Mouse (Mus musculus) limb, embryonic 12.5 days (tissue): ENCODE measurements around the gene Abcc1. TPM values are rescaled to one million over a fixed set of nuclear protein-coding genes. Genes with fewer than 3 reads are reported as not detected.

Experiments used
- ATAC-seq: fragments of 200-750 bp; cut with Nextera tagmentation; 2 replicates; pipeline ENCODE4 v1.8.0; 2017; ENCODE audit warnings: low read depth, moderate TSS enrichment; ENCODE audit not compliant: insufficient number of reproducible peaks, insufficient read depth, low FRiP score, low TSS enrichment
- H3K27ac ChIP-seq: fragments of 300-500 bp; sonication (generic); 2 replicates; pipeline ENCODE4 v1.5.1; 2016; ENCODE audit warnings: mild to moderate bottlenecking, moderate library complexity
- H3K27me3 ChIP-seq: fragments of 300-500 bp; sonication (generic); 2 replicates; pipeline ENCODE4 v1.6.1; 2016; ENCODE audit warnings: mild to moderate bottlenecking, moderate library complexity
- H3K36me3 ChIP-seq: fragments of 300-500 bp; sonication (generic); 2 replicates; pipeline ENCODE4 v1.6.1; 2016; ENCODE audit warnings: mild to moderate bottlenecking, moderate library complexity
- H3K4me1 ChIP-seq: fragments of 300-500 bp; sonication (generic); replicated peaks from 2 replicates; pipeline ENCODE4 v1.6.1; 2016
- H3K4me2 ChIP-seq: fragments of 300-500 bp; sonication (generic); 2 replicates; pipeline ENCODE4 v1.6.1; 2016; ENCODE audit warnings: mild to moderate bottlenecking, moderate library complexity
- H3K4me3 ChIP-seq: fragments of 300-500 bp; sonication (generic); replicated peaks from 2 replicates; pipeline ENCODE4 v1.5.1; 2016; ENCODE audit warnings: mild to moderate bottlenecking
- H3K9ac ChIP-seq: fragments of 300-500 bp; sonication (generic); replicated peaks from 2 replicates; pipeline ENCODE4 v1.6.1; 2016; ENCODE audit warnings: mild to moderate bottlenecking, moderate library complexity
- H3K9me3 ChIP-seq: fragments of 300-500 bp; sonication (generic); 2 replicates; pipeline ENCODE4 v1.6.1; 2016; ENCODE audit warnings: mild to moderate bottlenecking, moderate library complexity
- WGBS: fragments of 180-500 bp; shearing (Covaris S2); methylation state at CpG from one replicate; pipeline ENCODE4 v1.1.7; 2016; 5-methylcytosine and 5-hydroxymethylcytosine counted together
- polyA plus RNA-seq: library from polyadenylated mRNA; unstranded; fragments of >200 nt; fragmentation: Nextera tagmentation; extraction: Ambion mirVana; gene quantifications from 2 replicates; pipeline ENCODE4 v1.2.1, GENCODE M21; 2016

Gene Abcc1
- polyA plus RNA-seq, 1 experiment from 2014 or later = 9.6 TPM

DNA sequence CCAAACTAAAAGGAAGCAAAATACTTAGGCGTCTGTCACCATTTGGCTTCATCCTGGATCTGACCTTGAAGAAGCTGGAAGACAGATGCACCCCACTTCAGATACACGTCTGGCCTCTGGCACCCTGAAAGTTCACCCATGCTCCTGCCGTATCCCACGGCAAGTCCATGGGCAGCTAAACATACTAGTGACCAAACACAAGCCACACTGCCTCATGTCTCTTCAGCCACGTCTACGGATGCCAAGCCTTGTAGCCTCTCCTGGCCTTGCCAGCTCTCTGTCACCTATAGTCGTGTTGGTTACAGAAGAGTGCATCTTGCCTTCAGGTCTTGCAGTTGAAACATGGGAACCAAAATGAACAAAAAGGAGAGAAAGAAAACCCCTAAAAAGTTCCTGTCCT is 112.3 kb downstream of the Abcc1 start:
- Histone ChIP-seq H3K9ac (no peak overlapping the region), H3K4me1 (no peaks in the 10 kb centered on the region), H3K27me3 (no peaks in the 10 kb centered on the region), H3K4me2 (no peak overlapping the region), H3K4me3 (no peak overlapping the region), H3K36me3 (peaks cover 47% of the 10 kb centered on the region), H3K9me3 (no peaks in the 10 kb centered on the region), H3K27ac (no peak overlapping the region)
- no peak for ATAC-seq
- WGBS = 93% methylated on average over 7 of the region's 7 CpGs

DNA sequence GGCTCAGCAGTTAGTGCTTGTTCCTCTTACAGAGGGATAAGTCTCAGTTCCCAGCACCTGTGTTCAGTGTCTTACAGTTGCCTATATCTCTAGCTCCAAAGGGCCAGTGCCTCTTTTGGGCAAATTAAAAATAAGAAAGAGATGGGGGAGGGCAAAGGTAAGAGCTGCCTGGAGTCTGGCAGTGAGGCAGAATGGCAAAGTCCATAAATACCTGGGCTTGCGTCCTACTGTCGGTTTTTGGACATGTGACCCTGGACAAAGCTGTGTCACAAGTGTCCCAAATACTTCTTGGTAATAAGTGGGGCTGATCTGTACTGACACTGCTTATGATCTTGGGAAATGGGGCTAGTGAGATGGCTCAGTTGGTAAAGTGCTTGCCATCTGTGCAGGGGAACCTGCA is 113.6 kb downstream of the Abcc1 start:
- H3K4me2 ChIP-seq = no peak overlapping the region
- no peaks in the 10 kb centered on the region for H3K27me3 ChIP-seq
- no peak overlapping the region for H3K4me3 ChIP-seq
- H3K36me3 ChIP-seq = peaks cover 40% of the 10 kb centered on the region
- H3K27ac ChIP-seq = no peak overlapping the region
- no peak overlapping the region for H3K9ac ChIP-seq
- H3K4me1 ChIP-seq = no peaks in the 10 kb centered on the region
- 86% methylated on average over 2 of the region's 2 CpGs for WGBS
- ATAC-seq = no peak
- no peaks in the 10 kb centered on the region for H3K9me3 ChIP-seq

DNA sequence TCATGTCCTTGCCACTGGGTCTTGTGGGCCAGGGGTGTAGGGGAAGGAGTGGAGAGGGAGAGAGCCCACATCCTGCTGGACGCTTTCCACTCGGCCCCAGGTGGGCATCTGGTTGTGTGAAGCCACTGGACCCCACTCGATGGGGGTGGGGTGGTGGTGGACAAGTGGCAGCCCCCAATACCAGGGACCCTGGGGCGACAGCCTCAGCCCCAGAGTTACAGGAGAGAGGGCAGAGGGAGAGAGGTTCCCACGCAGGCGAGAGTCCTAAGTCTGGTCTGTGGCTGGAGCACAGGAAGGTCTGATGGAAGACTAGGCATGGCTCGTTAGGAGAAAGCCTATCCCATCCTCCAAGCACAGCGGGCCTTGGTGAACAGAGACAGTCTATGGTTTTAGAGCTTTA is 114.7 kb downstream of the Abcc1 start:
- ATAC-seq = no peak
- WGBS = 81% methylated on average over 8 of the region's 8 CpGs
- Histone ChIP-seq H3K9ac (no peak overlapping the region), H3K27me3 (no peaks in the 10 kb centered on the region), H3K4me1 (no peaks in the 10 kb centered on the region), H3K4me2 (no peak overlapping the region), H3K27ac (no peak overlapping the region), H3K4me3 (no peak overlapping the region), H3K9me3 (no peaks in the 10 kb centered on the region), H3K36me3 (peaks cover 32% of the 10 kb centered on the region)

DNA sequence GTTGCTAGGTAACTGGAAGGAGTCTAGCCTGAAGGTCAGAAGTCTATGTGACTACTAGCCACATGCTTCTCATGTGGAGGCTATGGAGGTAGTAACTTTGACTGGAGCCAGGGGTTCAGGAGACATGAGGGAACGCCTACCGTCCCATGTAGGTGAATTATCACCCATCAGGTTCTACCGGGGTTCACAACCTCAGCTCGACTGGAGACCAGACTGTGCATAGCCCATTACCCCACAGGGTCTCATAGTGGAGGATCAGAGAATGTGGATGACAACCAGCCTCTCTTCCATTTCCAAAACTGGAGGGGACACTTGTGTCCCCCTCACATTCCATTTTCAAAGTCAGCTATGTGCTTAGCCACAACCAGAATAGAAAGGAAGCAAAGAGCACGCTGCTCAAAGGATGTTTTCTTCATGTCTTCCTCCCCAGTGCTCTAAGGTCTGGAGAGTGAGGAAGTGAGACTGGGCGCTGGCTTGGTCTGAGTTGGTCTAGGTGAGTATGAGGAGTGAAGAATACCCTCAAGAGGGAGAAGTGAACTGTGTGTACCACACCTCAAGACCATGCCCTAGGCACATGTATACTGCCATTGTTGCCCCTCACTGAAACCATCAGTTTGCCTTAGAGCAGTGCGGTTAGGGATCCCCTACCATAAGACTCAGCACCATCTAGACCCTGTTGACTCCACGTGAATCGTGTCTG is 115.5 kb downstream of the Abcc1 start:
- Histone ChIP-seq H3K4me3 (no peak overlapping the region), H3K9ac (no peak overlapping the region), H3K27ac (no peak overlapping the region), H3K9me3 (no peaks in the 10 kb centered on the region), H3K4me1 (no peaks in the 10 kb centered on the region), H3K36me3 (peaks cover 29% of the 10 kb centered on the region), H3K27me3 (no peaks in the 10 kb centered on the region), H3K4me2 (no peak overlapping the region)
- 88% methylated on average over 9 of the region's 9 CpGs for WGBS
- ATAC-seq = no peak

DNA sequence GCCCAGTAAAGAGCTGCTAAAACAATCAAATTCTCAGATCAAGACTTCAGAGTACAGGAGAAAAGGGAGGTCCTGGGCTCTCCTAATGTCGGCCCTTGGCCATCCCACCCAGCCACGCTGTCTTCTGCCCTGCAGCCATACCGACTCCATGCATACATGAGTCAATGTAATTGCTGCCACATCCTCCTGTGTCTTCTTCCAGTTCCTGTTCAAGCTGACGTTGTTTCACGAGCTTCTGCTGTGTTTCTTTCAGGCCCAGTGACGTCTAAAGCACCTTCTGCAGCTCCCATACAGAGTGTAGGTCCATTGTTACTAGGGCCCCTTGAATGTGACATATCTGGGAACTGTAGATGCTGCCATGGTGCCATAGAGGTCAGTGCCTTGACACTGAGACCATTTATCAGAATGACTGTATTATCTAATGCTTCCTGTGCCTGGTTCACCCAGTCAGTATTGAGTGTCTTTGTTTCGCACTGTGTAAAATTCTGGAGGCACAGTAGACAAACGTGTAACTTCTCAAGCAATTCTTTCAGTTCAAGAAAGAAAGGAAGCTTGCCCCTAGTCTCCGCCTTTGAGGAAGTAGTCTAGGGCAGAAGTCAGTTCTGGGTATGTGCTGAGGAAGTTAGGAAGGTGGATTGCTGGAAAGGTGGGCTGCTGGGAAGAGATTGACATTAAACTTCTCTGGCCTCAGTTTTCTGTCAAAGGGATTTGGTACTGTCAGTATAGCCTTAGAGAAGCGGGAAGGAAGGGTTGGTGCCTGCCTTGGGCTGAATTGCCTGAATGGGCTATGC is 116.3 kb downstream of the Abcc1 start:
- H3K27me3 ChIP-seq = no peaks in the 10 kb centered on the region
- ATAC-seq = no peak
- peaks cover 21% of the 10 kb centered on the region for H3K36me3 ChIP-seq
- no peaks in the 10 kb centered on the region for H3K4me1 ChIP-seq
- H3K4me2 ChIP-seq = no peak overlapping the region
- H3K27ac ChIP-seq = no peak overlapping the region
- H3K4me3 ChIP-seq = no peak overlapping the region
- 79% methylated on average over 10 of the region's 10 CpGs for WGBS
- H3K9ac ChIP-seq = no peak overlapping the region
- H3K9me3 ChIP-seq = no peaks in the 10 kb centered on the region

DNA sequence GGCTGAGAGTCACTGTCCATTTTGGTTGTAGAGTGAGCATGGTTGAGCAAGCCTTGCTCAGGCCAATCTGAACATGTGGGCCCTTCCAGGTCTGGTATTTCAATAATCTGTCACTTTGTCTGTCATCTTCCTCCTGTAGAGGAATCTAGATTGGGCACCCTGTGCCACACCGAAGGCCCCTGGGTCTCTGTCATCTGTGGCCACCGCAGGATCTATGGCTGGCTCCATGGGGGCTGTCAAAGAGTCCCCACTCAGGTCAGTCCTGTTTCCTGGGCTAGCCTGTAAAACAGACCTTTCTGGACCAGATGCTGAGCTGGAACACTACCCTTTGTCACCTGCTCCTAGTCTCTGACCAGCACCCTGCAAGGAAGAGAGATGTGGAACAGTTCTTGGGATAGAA is 118.3 kb downstream of the Abcc1 start:
- no peak overlapping the region for H3K27ac ChIP-seq
- no peak for ATAC-seq
- no peaks in the 10 kb centered on the region for H3K27me3 ChIP-seq
- 0 out of 2 replicates have a peak, but pooled peaks cover 5% of the 10 kb centered on the region for H3K36me3 ChIP-seq
- no peaks in the 10 kb centered on the region for H3K9me3 ChIP-seq
- H3K4me1 ChIP-seq = no peaks in the 10 kb centered on the region
- no peak overlapping the region for H3K4me2 ChIP-seq
- H3K9ac ChIP-seq = no peak overlapping the region
- WGBS = 88% methylated on average over 2 of the region's 2 CpGs
- H3K4me3 ChIP-seq = no peak overlapping the region

DNA sequence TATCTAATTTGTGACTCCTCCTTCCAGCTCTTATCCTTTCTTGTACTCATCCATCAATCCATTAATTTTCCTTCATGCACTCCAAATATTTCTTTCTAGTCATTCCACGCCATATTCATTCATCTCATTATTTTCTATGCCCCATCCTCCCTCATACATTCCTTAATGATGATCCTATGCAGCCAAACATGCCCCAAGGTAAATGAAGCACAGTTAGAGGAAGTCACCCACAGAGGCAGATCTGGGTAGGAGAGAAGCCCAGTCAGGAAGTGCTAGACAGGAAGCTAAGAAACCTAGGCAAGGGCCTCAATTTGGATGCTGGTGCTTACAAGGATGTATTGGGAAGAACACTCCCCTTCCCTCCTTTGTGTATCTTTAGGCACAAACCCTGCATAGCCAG is 121.9 kb downstream of the Abcc1 start:
- Histone ChIP-seq H3K27me3 (no peaks in the 10 kb centered on the region), H3K9me3 (no peaks in the 10 kb centered on the region), H3K36me3 (no peaks in the 10 kb centered on the region), H3K4me1 (no peaks in the 10 kb centered on the region), H3K9ac (no peak overlapping the region), H3K4me3 (no peak overlapping the region), H3K27ac (no peak overlapping the region), H3K4me2 (no peak overlapping the region)
- ATAC-seq = no peak
- whole genome bisulfite sequencing = 80% methylated on average over 1 of the region's 1 CpGs

DNA sequence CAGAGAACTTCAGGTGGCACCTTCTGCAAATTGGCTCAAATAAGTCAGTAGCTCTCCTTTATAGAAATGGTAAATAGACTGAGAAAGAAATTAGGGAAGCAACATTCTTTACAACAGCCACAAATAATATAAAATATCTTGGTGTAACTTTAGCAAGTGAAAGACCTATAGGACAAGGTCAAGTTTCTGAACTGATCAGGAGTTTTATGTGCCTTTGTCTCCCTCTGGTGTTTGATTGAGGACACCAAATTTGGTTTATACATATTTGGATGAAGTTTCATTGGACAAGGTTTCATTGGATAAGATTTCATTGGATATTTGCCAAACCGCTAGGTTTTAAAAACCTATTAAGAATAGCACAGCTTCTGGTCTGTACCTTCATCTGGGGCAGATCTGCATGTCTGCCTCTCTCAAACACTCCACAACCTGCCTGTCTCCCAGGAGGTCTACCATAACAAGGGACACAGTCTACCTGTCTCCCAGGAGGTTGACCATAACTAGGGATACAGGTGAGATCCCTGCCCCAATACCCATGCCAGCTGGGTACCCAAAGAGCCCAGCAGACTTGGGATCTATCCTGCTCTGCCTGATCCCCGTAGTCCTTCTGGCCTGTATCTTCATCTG is 132.2 kb downstream of the Abcc1 start:
- no peak overlapping the region for H3K9ac ChIP-seq
- no peaks in the 10 kb centered on the region for H3K4me1 ChIP-seq
- no peaks in the 10 kb centered on the region for H3K36me3 ChIP-seq
- no peak overlapping the region for H3K4me3 ChIP-seq
- no peak overlapping the region for H3K27ac ChIP-seq
- H3K27me3 ChIP-seq = no peaks in the 10 kb centered on the region
- H3K9me3 ChIP-seq = no peaks in the 10 kb centered on the region
- H3K4me2 ChIP-seq = no peak overlapping the region
- 88% methylated on average over 2 of the region's 2 CpGs for WGBS
- ATAC-seq = no peak

DNA sequence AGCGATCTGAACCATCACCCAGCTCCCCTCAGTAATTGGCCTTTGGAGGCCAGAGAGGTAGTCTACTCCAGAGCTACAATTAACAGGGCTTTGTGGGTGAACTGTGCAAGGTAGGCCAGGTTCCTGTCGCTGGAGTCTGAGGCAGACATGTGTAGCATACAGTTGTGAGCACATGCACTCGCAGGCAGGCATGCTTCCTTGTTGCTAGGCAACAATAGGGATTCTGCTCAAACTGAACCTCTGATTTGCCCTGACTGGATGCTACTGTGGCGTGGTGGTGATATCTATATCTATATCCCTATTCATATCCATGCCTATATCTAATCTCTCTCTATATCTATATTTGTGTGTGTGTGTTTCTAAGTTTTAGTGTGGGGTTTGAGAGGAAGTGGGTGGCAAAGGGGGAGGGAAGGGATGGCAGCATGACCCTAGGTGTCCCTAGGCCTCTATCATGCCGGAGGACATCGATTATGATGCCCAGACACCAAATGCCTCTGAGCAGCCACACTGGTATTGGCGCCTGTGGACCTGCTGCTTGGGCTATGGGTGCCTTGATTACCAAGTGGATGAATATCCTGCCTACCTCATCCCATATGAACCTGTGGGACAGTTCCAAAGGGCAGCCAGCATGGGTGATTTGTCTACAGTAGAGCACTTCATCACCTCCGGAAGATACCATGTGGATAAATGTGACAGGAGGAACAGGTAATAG is 140.4 kb downstream of the Abcc1 start:
- H3K4me3 ChIP-seq = no peak overlapping the region
- 84% methylated on average over 8 of the region's 8 CpGs for WGBS
- no peaks in the 10 kb centered on the region for H3K36me3 ChIP-seq
- H3K27ac ChIP-seq = no peak overlapping the region
- no peaks in the 10 kb centered on the region for H3K9me3 ChIP-seq
- H3K4me2 ChIP-seq = no peak overlapping the region
- no peaks in the 10 kb centered on the region for H3K4me1 ChIP-seq
- ATAC-seq = no peak
- no peak overlapping the region for H3K9ac ChIP-seq
- H3K27me3 ChIP-seq = no peaks in the 10 kb centered on the region

DNA sequence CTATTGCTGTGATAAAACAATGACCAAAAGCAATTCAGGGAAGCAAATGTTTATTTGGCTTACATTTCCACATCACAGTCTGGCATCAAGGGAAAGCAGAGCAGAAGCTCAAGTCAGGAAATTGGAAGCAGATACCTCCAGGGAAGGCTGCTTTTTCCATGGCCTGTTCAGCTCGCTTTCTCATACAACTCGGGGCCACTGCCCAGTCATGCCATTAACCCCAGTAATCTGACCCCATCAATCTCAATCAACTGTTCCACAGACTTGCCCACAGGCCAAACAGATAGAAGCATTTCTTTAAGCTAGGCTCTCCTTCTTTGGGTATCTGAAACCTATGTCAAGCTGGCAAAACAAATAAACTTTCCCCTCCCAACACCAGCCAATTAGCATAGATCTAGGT is 145.1 kb downstream of the Abcc1 start:
- 2% methylated on average over 2 of the region's 2 CpGs for WGBS
- ATAC-seq = no peak
- no peaks in the 10 kb centered on the region for H3K36me3 ChIP-seq
- no peak overlapping the region for H3K4me2 ChIP-seq
- no peak overlapping the region for H3K4me3 ChIP-seq
- H3K27me3 ChIP-seq = no peaks in the 10 kb centered on the region
- no peak overlapping the region for H3K9ac ChIP-seq
- no peaks in the 10 kb centered on the region for H3K4me1 ChIP-seq
- H3K9me3 ChIP-seq = no peaks in the 10 kb centered on the region
- H3K27ac ChIP-seq = no peak overlapping the region
